Mouse (Mus musculus): ENCODE measurements around the gene Calml4. TPM values are rescaled to one million over a fixed set of nuclear protein-coding genes. Genes with fewer than 3 reads are reported as not detected.

Gene Calml4
- polyA plus RNA-seq, 1 experiment from 2014 or later = 19.5 TPM

DNA sequence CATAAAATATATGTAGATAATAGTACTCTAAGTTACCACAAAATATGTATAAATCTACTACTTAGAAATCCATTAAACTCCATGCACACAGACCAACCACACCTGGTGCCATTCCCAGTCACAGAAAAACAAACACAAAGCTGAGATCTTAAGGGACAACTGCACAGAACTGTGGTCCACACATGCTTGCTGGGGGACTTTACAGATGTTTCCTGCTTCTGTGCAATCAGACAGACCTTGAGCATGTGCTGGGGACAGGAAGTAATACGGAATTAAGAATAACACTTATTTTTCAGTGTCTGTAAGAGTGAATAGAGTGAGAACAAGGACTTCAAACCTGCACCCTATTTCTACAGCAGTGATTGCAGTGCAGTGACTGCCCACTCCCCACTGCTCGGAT, 63.0 kb downstream of the Calml4 start:
- peaks cover 23% of the 10 kb centered on the region for H3K36me3 ChIP-seq

DNA sequence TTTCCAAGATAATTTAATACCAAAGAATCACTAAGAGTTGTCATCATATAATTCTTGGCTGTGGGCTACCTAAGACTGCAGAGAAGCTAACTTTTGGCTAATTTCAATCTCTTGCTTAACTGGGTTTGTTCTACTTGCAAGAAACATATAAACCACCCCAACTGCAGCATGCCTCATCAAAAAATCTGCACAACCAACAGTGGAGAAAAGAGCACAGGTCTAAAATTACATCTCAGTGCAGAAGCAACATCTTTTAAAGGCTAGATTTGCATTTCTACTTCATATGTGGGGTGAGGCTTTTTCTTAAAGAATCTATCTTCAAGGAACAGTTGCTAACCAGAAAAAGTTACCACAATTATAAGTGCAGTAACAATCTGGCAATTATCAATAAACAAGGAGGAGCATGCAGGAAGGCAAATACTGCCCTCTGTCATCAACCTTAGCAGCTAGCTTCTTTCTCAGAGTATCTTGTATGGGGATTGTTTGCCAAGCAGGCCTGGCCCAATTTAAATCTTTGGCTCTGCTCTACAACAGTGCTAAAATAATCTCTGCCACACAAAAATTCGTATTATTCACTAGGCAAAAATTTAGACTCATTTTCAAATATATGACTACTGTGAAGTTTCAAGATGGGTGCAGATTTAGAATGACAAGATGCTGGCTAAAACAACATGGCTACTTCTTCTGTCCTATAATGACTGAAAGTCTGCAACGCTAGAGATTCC, 67.2 kb downstream of the Calml4 start:
- Histone ChIP-seq H3K27ac (replicated peaks) (no peak overlapping the region), H3K4me3 (no peak overlapping the region), H3K4me2 (no peak overlapping the region), H3K27me3 (no peaks in the 10 kb centered on the region), H3K9ac (no peak overlapping the region), H3K9me3 (no peaks in the 10 kb centered on the region), H3K4me1 (replicated peaks) (no peaks in the 10 kb centered on the region), H3K36me3 (0 out of 2 replicates have a peak, but pooled peaks cover 3% of the 10 kb centered on the region)
- WGBS = 90% methylated on average over 2 of the region's 2 CpGs
- no peak for ATAC-seq (ENCODE audit: low FRiP score, low read depth)

More for the DNA sequence above, 63.0 kb downstream of the Calml4 start:
- no peaks in the 10 kb centered on the region for H3K4me1 ChIP-seq (replicated peaks)
- no peaks in the 10 kb centered on the region for H3K27me3 ChIP-seq
- no peak overlapping the region for H3K4me2 ChIP-seq
- ATAC-seq (ENCODE audit: low FRiP score, low read depth) = no peak
- no peak overlapping the region for H3K9ac ChIP-seq
- H3K27ac ChIP-seq (replicated peaks) = no peak overlapping the region
- WGBS = 86% methylated on average over 2 of the region's 2 CpGs
- H3K4me3 ChIP-seq = no peak overlapping the region
- H3K9me3 ChIP-seq = no peaks in the 10 kb centered on the region

Other genes starting within 250 kb of the Calml4 start
- gene Itga11, start 180.3 kb upstream of the Calml4 start, polyA plus RNA-seq (2015; fragmentation: Nextera tagmentation; extraction: Ambion mirVana) = 1.4 and 1.5 TPM in 2 replicates
- gene Fem1b, start 46.1 kb upstream of the Calml4 start, polyA plus RNA-seq (2015; fragmentation: Nextera tagmentation; extraction: Ambion mirVana) = 53.0 and 53.5 TPM in 2 replicates
- 6.2 and 7.0 TPM in 2 replicates for gene Cln6, start 19.3 kb upstream of the Calml4 start, polyA plus RNA-seq (2015; fragmentation: Nextera tagmentation; extraction: Ambion mirVana)
- 54.9 and 56.4 TPM in 2 replicates for gene Pias1, start 129.8 kb downstream of the Calml4 start, polyA plus RNA-seq (2015; fragmentation: Nextera tagmentation; extraction: Ambion mirVana)